Mouse (Mus musculus): ENCODE measurements around the gene Slc15a4.

Gene Slc15a4

DNA sequence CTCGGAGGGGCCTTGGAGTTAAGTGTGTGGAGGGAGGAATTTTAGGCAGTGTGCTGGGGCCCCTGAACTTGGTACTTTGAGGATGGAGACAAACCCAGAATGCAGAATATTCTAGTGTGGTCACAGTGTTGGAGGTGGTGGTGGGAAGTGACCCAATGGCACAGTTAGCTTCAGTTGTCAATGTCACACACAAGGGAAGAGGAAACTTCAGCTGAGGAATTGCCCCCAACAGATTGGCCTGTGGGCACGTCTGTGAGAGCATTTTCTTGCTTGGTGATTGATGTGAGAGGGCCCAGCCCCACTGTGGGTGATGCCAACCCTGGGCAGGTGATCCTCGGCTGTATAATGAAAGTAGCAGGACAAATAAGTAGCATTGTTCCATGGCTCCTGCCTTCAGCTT lies 13.9 kb downstream of the Slc15a4 start:
- DNase-seq = no peak

DNA sequence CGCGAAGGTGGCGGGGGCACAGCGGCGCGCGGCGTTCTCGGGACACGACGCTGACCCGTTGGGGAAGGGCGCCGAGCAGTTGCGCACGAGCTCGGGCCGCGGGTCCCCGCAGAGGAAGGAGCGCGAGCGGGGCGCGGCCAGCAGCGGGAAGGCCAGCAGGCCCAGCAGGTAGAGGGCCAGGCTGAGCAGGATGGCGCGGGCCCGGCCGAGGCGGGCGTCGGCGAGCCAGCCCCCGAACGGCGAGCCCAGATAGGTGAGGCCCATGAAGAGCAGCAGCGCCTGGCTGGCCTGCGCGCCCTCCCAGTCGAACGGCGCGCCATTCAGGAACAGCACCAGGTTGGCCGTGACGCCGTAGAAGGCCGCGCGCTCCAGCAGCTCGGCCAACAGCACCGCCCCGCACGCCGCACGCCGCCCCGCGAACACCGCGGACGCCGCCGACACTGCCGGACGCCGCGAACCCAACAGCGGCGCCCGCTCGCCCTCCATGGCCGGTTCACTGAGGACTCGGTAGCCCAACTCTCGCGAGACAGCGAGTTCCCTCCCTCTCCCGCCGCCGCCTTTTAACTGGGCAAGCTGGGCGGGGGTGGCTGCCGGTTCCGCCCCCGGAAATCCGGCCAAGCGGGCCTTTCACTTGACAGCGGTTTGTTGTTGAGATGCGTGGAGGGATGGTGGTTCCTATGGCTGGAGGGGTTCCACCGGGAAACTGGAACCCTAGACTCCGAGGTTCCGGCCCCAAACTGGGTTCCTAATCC lies 15.6 kb downstream of the Slc15a4 start:
- DNase-seq = peak; percentile 98 to 99

GRCm38 (mm10) chr5:127616151-127616550 lies 16.5 kb downstream of the Slc15a4 start:
- no peak for DNase-seq

GRCm38 (mm10) chr5:127615459-127615858 lies 17.2 kb downstream of the Slc15a4 start:
- DNase-seq = no peak

GRCm38 (mm10) chr5:127612397-127612796 lies 20.3 kb downstream of the Slc15a4 start:
- DNase-seq = no peak

- DNase-seq = no peak
These were observed 20.8 kb downstream of the Slc15a4 start for GRCm38 (mm10) chr5:127611881-127612280.

GRCm38 (mm10) chr5:127610787-127611509 lies 21.7 kb downstream of the Slc15a4 start:
- peak; percentile 84 to 92 for DNase-seq

DNA sequence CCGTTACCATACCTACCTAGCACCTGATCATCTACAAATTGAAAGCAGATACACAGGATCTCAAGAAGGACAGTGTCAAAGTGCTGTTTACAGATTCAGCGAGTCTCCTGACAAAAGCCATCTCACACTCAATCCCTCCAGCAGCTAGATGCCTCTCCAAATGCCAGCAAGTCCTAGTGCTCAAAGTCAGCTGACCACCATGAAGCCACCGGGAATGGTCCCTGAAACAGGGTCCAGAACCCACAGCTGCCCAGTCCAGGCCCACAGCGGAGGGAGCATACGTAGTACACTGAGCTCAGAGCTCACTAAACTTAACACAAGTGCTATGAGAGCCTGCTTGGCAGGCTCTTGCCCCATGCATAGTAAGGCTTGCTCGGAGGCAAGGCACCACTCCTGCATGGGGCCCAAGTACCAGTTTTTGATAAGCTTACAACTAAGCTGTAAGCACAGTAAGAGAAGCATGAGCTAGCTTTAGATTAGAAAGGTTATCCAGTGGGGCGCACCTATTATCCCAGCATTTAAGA lies 23.4 kb downstream of the Slc15a4 start:
- DNase-seq = no peak

DNA sequence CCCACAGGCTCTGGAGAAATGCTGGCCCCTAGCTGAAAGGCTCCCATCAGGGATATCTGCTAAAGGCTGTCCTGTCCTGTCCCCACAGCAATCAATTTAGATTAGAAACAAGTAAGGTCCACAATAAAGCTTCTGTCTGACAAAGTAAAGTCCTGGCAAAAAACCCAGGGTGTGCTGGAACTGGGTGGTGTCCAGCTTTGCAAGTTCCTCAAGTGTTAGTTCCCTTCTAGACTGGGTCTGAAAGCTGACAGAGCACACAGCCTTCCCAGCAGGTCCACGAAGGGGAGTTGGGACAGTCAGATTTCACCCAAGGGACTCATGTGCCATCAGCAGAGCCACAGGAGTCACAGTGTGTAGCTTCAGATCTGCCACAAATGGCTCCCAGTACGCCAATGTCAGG lies 25.2 kb downstream of the Slc15a4 start:
- DNase-seq = no peak

- no peak for DNase-seq
These were observed 29.7 kb downstream of the Slc15a4 start for GRCm38 (mm10) chr5:127602996-127603395.

- DNase-seq = no peak
These were observed 35.8 kb downstream of the Slc15a4 start for GRCm38 (mm10) chr5:127596862-127597261.

DNA sequence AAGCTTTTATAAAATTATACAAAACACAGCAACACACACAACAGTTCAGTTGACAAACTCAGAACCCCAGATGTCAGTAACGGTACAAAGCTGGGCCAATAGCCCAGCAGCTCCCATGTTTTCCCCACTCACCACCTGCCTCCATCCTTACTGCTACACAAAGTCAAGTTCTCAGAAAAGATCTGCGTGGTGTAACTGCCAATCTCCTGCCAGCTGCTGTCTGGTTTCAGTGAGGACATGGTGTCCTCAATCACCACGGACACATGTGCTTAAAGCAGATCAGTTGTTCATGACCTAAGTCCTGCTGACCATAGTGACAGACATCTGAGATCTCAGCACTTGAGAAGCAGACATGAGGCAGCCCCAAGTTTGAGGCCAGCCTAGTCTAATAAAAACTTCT lies 37.0 kb downstream of the Slc15a4 start:
- DNase-seq = no peak

DNA sequence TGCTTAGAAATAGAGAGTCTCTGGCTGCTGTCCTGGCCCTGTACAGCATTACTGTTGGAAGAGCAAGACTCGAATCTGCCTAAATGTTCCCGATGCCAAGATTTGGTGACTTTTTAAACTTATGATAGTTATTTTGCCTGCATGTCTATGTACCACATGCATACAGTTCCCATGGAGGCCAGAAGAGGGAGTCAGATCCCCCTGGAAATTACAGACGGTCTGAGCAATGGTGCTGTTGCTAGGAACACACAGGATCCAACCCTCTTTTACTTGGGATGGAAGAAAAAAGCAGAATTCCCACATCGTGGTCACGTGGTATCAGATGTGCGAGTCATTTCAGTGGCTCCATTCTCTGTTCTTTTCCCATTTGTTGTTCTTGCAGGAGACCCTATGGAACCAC lies 39.8 kb downstream of the Slc15a4 start:
- DNase-seq = peak in 1 of 2 experiments; percentile 54

- no peak for DNase-seq
These were observed 40.3 kb downstream of the Slc15a4 start for GRCm38 (mm10) chr5:127592406-127592805.

- no peak for DNase-seq
These were observed 44.8 kb downstream of the Slc15a4 start for GRCm38 (mm10) chr5:127587854-127588253.

DNA sequence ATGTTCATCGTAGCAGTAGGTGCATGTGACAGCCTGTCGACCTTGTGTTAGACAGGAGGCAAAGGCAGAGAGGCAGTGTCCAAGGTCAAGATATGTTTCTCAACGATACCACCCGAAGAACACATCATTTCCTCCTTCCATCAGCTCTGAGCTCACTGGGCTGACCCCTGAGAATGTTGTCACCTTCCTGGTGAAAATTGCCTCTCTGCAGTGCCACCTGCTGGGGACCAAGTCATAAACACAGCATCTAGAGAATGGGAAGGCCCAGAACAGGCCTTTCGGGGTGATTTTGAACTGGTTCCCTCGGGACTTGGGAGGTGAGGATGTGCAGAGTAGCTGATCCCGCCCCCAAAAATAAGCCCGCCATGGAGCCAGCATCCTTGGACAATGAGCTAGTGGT lies 49.0 kb downstream of the Slc15a4 start:
- DNase-seq = no peak

GRCm38 (mm10) chr5:127577419-127577818 lies 55.3 kb downstream of the Slc15a4 start:
- no peak for DNase-seq

- DNase-seq = no peak
These were observed 65.4 kb downstream of the Slc15a4 start for GRCm38 (mm10) chr5:127567165-127567741.

DNA sequence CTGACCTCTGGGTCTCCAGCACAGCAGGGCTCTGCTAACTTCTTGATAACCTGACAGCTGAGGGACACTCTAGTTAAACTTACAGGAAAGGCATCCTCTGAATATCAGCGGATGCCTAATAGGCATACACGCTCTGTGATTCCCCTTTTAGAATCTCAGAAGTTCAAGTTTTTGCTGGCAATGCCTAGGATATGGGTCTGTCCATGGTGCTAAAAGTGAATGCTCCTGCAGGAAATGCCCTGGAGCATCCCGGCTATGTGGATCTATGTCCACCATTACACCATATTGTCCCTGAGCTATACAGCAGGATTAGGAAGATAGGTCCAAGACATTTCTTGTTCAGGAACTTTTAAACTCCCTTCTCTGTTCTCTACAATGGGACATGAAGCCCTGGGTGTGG lies 71.6 kb downstream of the Slc15a4 start:
- no peak for DNase-seq

- DNase-seq = no peak
These were observed 84.6 kb downstream of the Slc15a4 start for GRCm38 (mm10) chr5:127548136-127548535.

GRCm38 (mm10) chr5:127546585-127546991 lies 86.1 kb downstream of the Slc15a4 start:
- DNase-seq = no peak
